Mouse (Mus musculus): ENCODE measurements around the gene Clcnka.

DNA sequence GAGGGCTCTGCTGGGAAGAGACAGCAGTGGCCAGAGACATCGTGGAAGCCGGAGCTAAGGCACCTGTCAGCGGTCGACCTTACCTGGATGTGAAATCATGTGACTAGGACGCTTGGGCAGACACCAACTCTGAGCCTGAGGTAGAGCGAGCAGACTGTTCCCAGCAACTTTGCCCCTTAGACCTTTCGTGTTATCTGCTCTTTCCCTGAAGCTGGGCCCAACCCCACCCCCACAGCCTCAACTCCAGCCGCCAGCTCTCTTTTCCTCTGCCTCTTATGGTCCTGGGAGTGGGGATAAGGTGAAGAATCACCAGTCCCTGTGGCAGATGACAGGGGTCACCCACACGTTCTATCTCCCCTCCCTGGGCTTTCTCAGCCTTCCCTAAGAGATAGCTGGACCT is 22.4 kb upstream of the Clcnka start:
- TF ChIP-seq POLR2A (IDR thresholded peaks at IDR 0.05; ENCODE audit: low read depth, low read length) (no peak), CTCF (IDR thresholded peaks at IDR 0.05; ENCODE audit: borderline replicate concordance, insufficient read depth, low read length) (no peak)
